Mouse (Mus musculus): ENCODE data around the gene Hoxb6.

Hoxb6 gene

GRCm38 (mm10) chr11:96284774-96285734, 7.2 kb upstream of the Hoxb6 start:
- no peak for DNase-seq (ENCODE audit: low spot score in 2 of 2)

GRCm38 (mm10) chr11:96285771-96286738, 6.2 kb upstream of the Hoxb6 start, which contains the start of gene Hoxb7:
Gene Hoxb7 (plus strand): TSS chr11:96286623.
- no peak for DNase-seq (ENCODE audit: low spot score in 2 of 2)

- no peak for DNase-seq (ENCODE audit: low spot score in 2 of 2)
These were observed 5.4 kb upstream of the Hoxb6 start for GRCm38 (mm10) chr11:96286739-96287385.

GRCm38 (mm10) chr11:96287411-96287810, 4.9 kb upstream of the Hoxb6 start:
- no peak for DNase-seq (ENCODE audit: low spot score in 2 of 2)

GRCm38 (mm10) chr11:96288455-96289221, 3.6 kb upstream of the Hoxb6 start:
- DNase-seq (ENCODE audit: low spot score in 2 of 2), result no peak

- no peak for DNase-seq (ENCODE audit: low spot score in 2 of 2)
These were observed 3.0 kb upstream of the Hoxb6 start for GRCm38 (mm10) chr11:96289293-96289692.

GRCm38 (mm10) chr11:96289837-96290236, 2.4 kb upstream of the Hoxb6 start:
- no peak for DNase-seq (ENCODE audit: low spot score in 2 of 2)

GRCm38 (mm10) chr11:96290705-96291355, 1.4 kb upstream of the Hoxb6 start:
- DNase-seq (ENCODE audit: low spot score in 2 of 2), result no peak

GRCm38 (mm10) chr11:96292565-96293301, 457 bp downstream of the Hoxb6 start:
- no peak for DNase-seq (ENCODE audit: low spot score in 2 of 2)

GRCm38 (mm10) chr11:96293302-96293921, 1.1 kb downstream of the Hoxb6 start:
- no peak for DNase-seq (ENCODE audit: low spot score in 2 of 2)

GRCm38 (mm10) chr11:96294245-96295091, 2.2 kb downstream of the Hoxb6 start:
- peak in 1 of 2 experiments; percentile 76 for DNase-seq (ENCODE audit: low spot score in 2 of 2)

GRCm38 (mm10) chr11:96295092-96295835, 3.0 kb downstream of the Hoxb6 start:
- DNase-seq (ENCODE audit: low spot score in 2 of 2), result no peak

- no peak for DNase-seq (ENCODE audit: low spot score in 2 of 2)
These were observed 4.7 kb downstream of the Hoxb6 start for GRCm38 (mm10) chr11:96296997-96297396.

- DNase-seq (ENCODE audit: low spot score in 2 of 2), result no peak
These were observed 5.2 kb downstream of the Hoxb6 start for GRCm38 (mm10) chr11:96297428-96297827.

- no peak for DNase-seq (ENCODE audit: low spot score in 2 of 2)
These were observed 5.8 kb downstream of the Hoxb6 start for GRCm38 (mm10) chr11:96297968-96298635.

GRCm38 (mm10) chr11:96298895-96299667, 6.8 kb downstream of the Hoxb6 start:
- DNase-seq (ENCODE audit: low spot score in 2 of 2), result no peak
